Mouse (Mus musculus) left cerebral cortex, postnatal 36 days (tissue): Measurements from ENCODE around the gene Nostrin. TPM values are rescaled to one million over a fixed set of nuclear protein-coding genes. Genes with fewer than 3 reads are reported as not detected.

ENCODE experiments used
- total RNA-seq, 2 experiments: library from RNA; stranded (reverse); gene quantifications; 2 replicates each; pipeline ENCODE4 v1.2.3; 2021

The Nostrin gene
- total RNA-seq, 2 experiments from 2014 or later, result 5.4 to 5.8 TPM

Other genes with a start within 250 kb of the Nostrin start
- 1 to 10 TPM in 1 of 2 experiments, under 1 TPM in 1; 0.86 to 1.4 TPM for gene Spc25, start 70.4 kb downstream of the Nostrin start, total RNA-seq
- not detected for gene G6pc2, start 75.3 kb downstream of the Nostrin start, total RNA-seq
- gene Abcb11, start 206.8 kb downstream of the Nostrin start, total RNA-seq, result not detected
- under 1 TPM in 1 of 2 experiments, not detected in 1; 0.09 TPM for gene Dhrs9, start 244.6 kb downstream of the Nostrin start, total RNA-seq